Mouse (Mus musculus) megakaryocyte progenitor cell, adult 5-6 weeks (primary cell): ENCODE measurements around the gene Olfr773. TPM values are rescaled to one million over a fixed set of nuclear protein-coding genes. Genes with fewer than 3 reads are reported as not detected.
"Not testable (repeated sequence)": the region's sequence is repeated elsewhere in the genome, so short reads cannot be mapped to it uniquely, and the experiment has no call there.

Experiments used
- ATAC-seq: replicated peaks from 2 replicates; pipeline ENCODE4 v1.8.0; 2016; ENCODE audit warnings: mild to moderate bottlenecking, moderate TSS enrichment, inconsistent platforms; ENCODE audit not compliant: poor library complexity
- total RNA-seq, 2 experiments: library from RNA; stranded (forward) in 1 of 2; stranded (reverse) in 1 of 2; fragments of 157-497, 149-512 nt in 1 of 2; fragments of 200-1000 nt in 1 of 2; gene quantifications; 2 replicates each; pipeline versions ENCODE4 v1.2.3 to v1.2.4; 2015 to 2017

Gene Olfr773
- not detected in 2 replicates for total RNA-seq (2015)
- not detected in 2 replicates for total RNA-seq (2017)

GRCm38 (mm10) chr10:129187319-129187718 lies at the start of gene Olfr773:
Gene Olfr773 (minus strand): TSS chr10:129187419.
- ATAC-seq = not testable (repeated sequence)

DNA sequence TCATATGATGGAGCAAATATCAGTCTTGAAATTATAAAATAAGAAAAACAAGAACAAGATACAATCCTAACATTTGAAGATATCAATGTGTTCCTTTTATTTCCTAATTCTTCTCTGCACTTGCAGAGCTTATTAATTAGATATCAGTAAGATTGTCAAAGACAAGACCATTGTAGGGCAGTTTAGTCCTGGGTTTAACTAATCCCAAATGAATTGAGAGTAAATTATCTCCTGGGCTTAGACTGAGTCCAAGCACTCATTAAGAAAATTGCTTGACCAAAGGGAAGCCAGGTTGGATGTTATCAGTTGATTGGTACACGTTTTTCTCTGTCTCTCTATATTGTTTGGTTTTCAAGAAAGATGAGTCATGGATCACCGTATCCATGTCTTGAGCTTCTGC lies 48.7 kb upstream of the Olfr773 start, which contains the start of gene Olfr774:
Gene Olfr774 (plus strand): TSS at position 301 of the 400 bp plus-strand sequence.
- ATAC-seq = no peak

- no peak for ATAC-seq
Observed at GRCm38 (mm10) chr10:129230737-129231136, 43.5 kb upstream of the Olfr773 start.

GRCm38 (mm10) chr10:129177821-129178220 lies 9.4 kb downstream of the Olfr773 start, which contains the start of gene Olfr772:
Gene Olfr772 (minus strand): TSS chr10:129177921.
- ATAC-seq = not testable (repeated sequence)

GRCm38 (mm10) chr10:129164651-129165050 lies 22.6 kb downstream of the Olfr773 start, which contains the start of gene Olfr771:
Gene Olfr771 (minus strand): TSS chr10:129164751.
- no peak for ATAC-seq

DNA sequence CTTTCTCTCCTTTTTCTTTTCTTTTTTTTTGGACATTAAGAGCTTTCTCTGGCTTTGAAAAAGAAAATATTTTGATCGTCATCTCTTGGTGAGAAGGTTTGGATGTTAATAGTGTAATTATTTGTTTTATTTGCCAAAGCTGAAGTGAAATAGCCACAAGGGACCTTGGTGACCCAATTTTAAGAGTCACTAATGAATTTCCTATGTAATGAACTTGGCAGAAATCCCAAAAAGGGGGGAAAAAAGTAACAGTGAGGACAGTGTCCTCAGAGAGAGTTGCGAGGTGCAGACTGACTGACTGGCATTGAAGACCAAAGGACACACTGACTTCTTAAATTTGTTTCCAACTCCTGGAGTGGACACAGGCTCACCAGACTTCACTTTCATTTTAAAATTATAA lies 48.3 kb downstream of the Olfr773 start, which contains the start of gene Olfr770:
Gene Olfr770 (minus strand): TSS at position 101 of the 400 bp plus-strand sequence.
- ATAC-seq = no peak

Other genes starting within 250 kb of the Olfr773 start
- gene Mettl7b, start 226.4 kb downstream of the Olfr773 start, total RNA-seq (2015) = not detected in 2 replicates
- not detected in 2 replicates for gene Mettl7b, start 226.4 kb downstream of the Olfr773 start, total RNA-seq (2017)
- not detected in 2 replicates for gene Olfr9, start 198.0 kb downstream of the Olfr773 start, total RNA-seq (2015)
- not detected in 2 replicates for gene Olfr9, start 198.0 kb downstream of the Olfr773 start, total RNA-seq (2017)
- not detected in 2 replicates for gene Olfr763, start 176.6 kb downstream of the Olfr773 start, total RNA-seq (2015)
- not detected in 2 replicates for gene Olfr763, start 176.6 kb downstream of the Olfr773 start, total RNA-seq (2017)
- gene Olfr764-ps1, start 147.5 kb downstream of the Olfr773 start, total RNA-seq (2015) = not detected in 2 replicates
- not detected in 2 replicates for gene Olfr764-ps1, start 147.5 kb downstream of the Olfr773 start, total RNA-seq (2017)
- gene Olfr765, start 137.4 kb downstream of the Olfr773 start, total RNA-seq (2015) = not detected in 2 replicates
- gene Olfr765, start 137.4 kb downstream of the Olfr773 start, total RNA-seq (2017) = not detected in 2 replicates
- not detected in 2 replicates for gene Olfr766-ps1, start 118.4 kb downstream of the Olfr773 start, total RNA-seq (2015)
- not detected in 2 replicates for gene Olfr766-ps1, start 118.4 kb downstream of the Olfr773 start, total RNA-seq (2017)
- not detected in 2 replicates for gene Olfr767, start 104.5 kb downstream of the Olfr773 start, total RNA-seq (2015)
- gene Olfr767, start 104.5 kb downstream of the Olfr773 start, total RNA-seq (2017) = not detected in 2 replicates
- not detected in 2 replicates for gene Olfr768, start 88.0 kb downstream of the Olfr773 start, total RNA-seq (2015)
- not detected in 2 replicates for gene Olfr768, start 88.0 kb downstream of the Olfr773 start, total RNA-seq (2017)
- not detected in 2 replicates for gene Olfr769, start 69.6 kb downstream of the Olfr773 start, total RNA-seq (2015)
- not detected in 2 replicates for gene Olfr769, start 69.6 kb downstream of the Olfr773 start, total RNA-seq (2017)
- not detected in 2 replicates for gene Olfr770, start 48.4 kb downstream of the Olfr773 start, total RNA-seq (2015)
- not detected in 2 replicates for gene Olfr770, start 48.4 kb downstream of the Olfr773 start, total RNA-seq (2017)
- gene Olfr771, start 22.7 kb downstream of the Olfr773 start, total RNA-seq (2015) = not detected in 2 replicates
- gene Olfr771, start 22.7 kb downstream of the Olfr773 start, total RNA-seq (2017) = not detected in 2 replicates
- not detected in 2 replicates for gene Olfr772, start 9.5 kb downstream of the Olfr773 start, total RNA-seq (2015)
- gene Olfr772, start 9.5 kb downstream of the Olfr773 start, total RNA-seq (2017) = not detected in 2 replicates
- gene Olfr774, start 48.8 kb upstream of the Olfr773 start, total RNA-seq (2015) = not detected in 2 replicates
- gene Olfr774, start 48.8 kb upstream of the Olfr773 start, total RNA-seq (2017) = not detected in 2 replicates
- gene Olfr775, start 61.0 kb upstream of the Olfr773 start, total RNA-seq (2015) = not detected in 2 replicates
- gene Olfr775, start 61.0 kb upstream of the Olfr773 start, total RNA-seq (2017) = not detected in 2 replicates
- gene Olfr776, start 71.7 kb upstream of the Olfr773 start, total RNA-seq (2015) = not detected in 2 replicates
- gene Olfr776, start 71.7 kb upstream of the Olfr773 start, total RNA-seq (2017) = not detected in 2 replicates
- gene Olfr777, start 84.1 kb upstream of the Olfr773 start, total RNA-seq (2015) = not detected in 2 replicates
- gene Olfr777, start 84.1 kb upstream of the Olfr773 start, total RNA-seq (2017) = not detected in 2 replicates
- gene Olfr780, start 130.7 kb upstream of the Olfr773 start, total RNA-seq (2015) = not detected in 2 replicates
- not detected in 2 replicates for gene Olfr780, start 130.7 kb upstream of the Olfr773 start, total RNA-seq (2017)
- not detected in 2 replicates for gene Olfr781, start 141.4 kb upstream of the Olfr773 start, total RNA-seq (2015)
- not detected in 2 replicates for gene Olfr781, start 141.4 kb upstream of the Olfr773 start, total RNA-seq (2017)
- gene Olfr782, start 161.4 kb upstream of the Olfr773 start, total RNA-seq (2015) = not detected in 2 replicates
- gene Olfr782, start 161.4 kb upstream of the Olfr773 start, total RNA-seq (2017) = not detected in 2 replicates
- 0.29 and 0.35 TPM in 2 replicates for gene Olfr784, start 196.7 kb upstream of the Olfr773 start, total RNA-seq (2015)
- gene Olfr784, start 196.7 kb upstream of the Olfr773 start, total RNA-seq (2017) = 0.04 TPM in 1 of 2 replicates, not detected in the other
- gene Olfr785, start 218.0 kb upstream of the Olfr773 start, total RNA-seq (2015) = not detected in 2 replicates
- not detected in 2 replicates for gene Olfr785, start 218.0 kb upstream of the Olfr773 start, total RNA-seq (2017)
- not detected in 2 replicates for gene Olfr786, start 239.9 kb upstream of the Olfr773 start, total RNA-seq (2015)
- not detected in 2 replicates for gene Olfr786, start 239.9 kb upstream of the Olfr773 start, total RNA-seq (2017)